Mouse (Mus musculus): ENCODE measurements around the gene Mas1. TPM values are rescaled to one million over a fixed set of nuclear protein-coding genes. Genes with fewer than 3 reads are reported as not detected.

Gene Mas1
- total and polyA plus RNA-seq, 3 experiments: not detected

- Histone ChIP-seq H3K79me2 (ENCODE audit: control insufficient read depth, insufficient read depth, low read length, poor library complexity) (no peaks in the 10 kb centered on the region), H3K9ac (ENCODE audit: control insufficient read depth, low read depth, low read length, poor library complexity, severe bottlenecking) (no peak overlapping the region), H3K27me3 (ENCODE audit: control insufficient read depth in 1 of 2, insufficient read depth in 2 of 2, low read length in 2 of 2) (peaks cover 0 to 5% of the 10 kb centered on the region in 2 experiments; a peak in 3 of 4 replicates), H3K36me3 (ENCODE audit: control insufficient read depth in 1 of 2, insufficient read depth in 2 of 2, low read length in 2 of 2) (no peaks in the 10 kb centered on the region), H3K27ac (ENCODE audit: control insufficient read depth, low read depth, low read length) (no peak overlapping the region), H3K9me3 (replicated peaks; ENCODE audit: insufficient read depth, low read length) (no peaks in the 10 kb centered on the region), H3K4me1 (ENCODE audit: control insufficient read depth in 1 of 2, insufficient read depth in 2 of 2, low read length in 2 of 2) (no peaks in the 10 kb centered on the region), H3K4me3 (ENCODE audit: control insufficient read depth in 1 of 2, insufficient read depth in 1 of 2, low read depth in 2 of 2, low read length in 2 of 2) (no peak overlapping the region)
- no peak for DNase-seq (ENCODE audit: low read depth, low spot score)
- no peak for TF ChIP-seq MEF2A (IDR thresholded peaks at IDR 0.05; ENCODE audit: extremely low read depth, insufficient replicate concordance, low read depth, low read length, poor library complexity, severe bottlenecking)
Observed at GRCm38 (mm10) chr17:12793660-12794406, 74.1 kb downstream of the Mas1 start.

GRCm38 (mm10) chr17:12792422-12793206 is 75.3 kb downstream of the Mas1 start:
- TF ChIP-seq MAX (IDR thresholded peaks at IDR 0.05; ENCODE audit: low read length): no peak
- no peak for TF ChIP-seq KAT2A (conservative IDR thresholded peaks at IDR 0.05; ENCODE audit: low read depth, low read length)
- no peak for TF ChIP-seq UBTF (IDR thresholded peaks at IDR 0.05; ENCODE audit: borderline replicate concordance, insufficient read depth, low read depth, low read length)
- TF ChIP-seq MAZ (IDR thresholded peaks at IDR 0.05; ENCODE audit: low read depth, low read length): no peak
- TF ChIP-seq ELF1 (IDR thresholded peaks at IDR 0.05; ENCODE audit: low read depth, low read length): no peak
- TF ChIP-seq RCOR1 (IDR thresholded peaks at IDR 0.05; ENCODE audit: low read depth, low read length): no peak
- no peak for TF ChIP-seq MYB (IDR thresholded peaks at IDR 0.05; ENCODE audit: low read depth, low read length)
- no peak for TF ChIP-seq E2F4 (IDR thresholded peaks at IDR 0.05; ENCODE audit: borderline replicate concordance, low read depth, low read length)
- no peak for TF ChIP-seq MAFK (IDR thresholded peaks at IDR 0.05; ENCODE audit: borderline replicate concordance, low read depth, low read length)
- H3K9ac ChIP-seq (ENCODE audit: control insufficient read depth, low read depth, low read length, poor library complexity, severe bottlenecking): no peak overlapping the region
- no peaks in the 10 kb centered on the region for H3K79me2 ChIP-seq (ENCODE audit: control insufficient read depth, insufficient read depth, low read length, poor library complexity)
- no peak overlapping the region for H3K27ac ChIP-seq (ENCODE audit: control insufficient read depth, low read depth, low read length)
- no peaks in the 10 kb centered on the region for H3K4me1 ChIP-seq (ENCODE audit: control insufficient read depth in 1 of 2, insufficient read depth in 2 of 2, low read length in 2 of 2)
- H3K36me3 ChIP-seq (ENCODE audit: control insufficient read depth in 1 of 2, insufficient read depth in 2 of 2, low read length in 2 of 2): no peaks in the 10 kb centered on the region
- DNase-seq (ENCODE audit: low read depth, low spot score): no peak
- H3K4me3 ChIP-seq (ENCODE audit: control insufficient read depth in 1 of 2, insufficient read depth in 1 of 2, low read depth in 2 of 2, low read length in 2 of 2): no peak overlapping the region
- H3K27me3 ChIP-seq (ENCODE audit: control insufficient read depth in 1 of 2, insufficient read depth in 2 of 2, low read length in 2 of 2): peaks cover 0 to 5% of the 10 kb centered on the region in 2 experiments; a peak in 2 of 4 replicates
- H3K9me3 ChIP-seq (replicated peaks; ENCODE audit: insufficient read depth, low read length): no peaks in the 10 kb centered on the region

- H3K27me3 ChIP-seq (ENCODE audit: control insufficient read depth in 1 of 2, insufficient read depth in 2 of 2, low read length in 2 of 2): peaks cover 0 to 5% of the 10 kb centered on the region in 2 experiments; a peak in 2 of 4 replicates
- DNase-seq (ENCODE audit: low read depth, low spot score): no peak
- no peak overlapping the region for H3K27ac ChIP-seq (ENCODE audit: control insufficient read depth, low read depth, low read length)
Observed at GRCm38 (mm10) chr17:12791420-12791819, 76.5 kb downstream of the Mas1 start.

More at GRCm38 (mm10) chr17:12791420-12791819, 76.5 kb downstream of the Mas1 start:
- Histone ChIP-seq H3K9ac (ENCODE audit: control insufficient read depth, low read depth, low read length, poor library complexity, severe bottlenecking) (no peak overlapping the region), H3K9me3 (replicated peaks; ENCODE audit: insufficient read depth, low read length) (no peaks in the 10 kb centered on the region), H3K4me3 (ENCODE audit: control insufficient read depth in 1 of 2, insufficient read depth in 1 of 2, low read depth in 2 of 2, low read length in 2 of 2) (no peak overlapping the region), H3K4me1 (ENCODE audit: control insufficient read depth in 1 of 2, insufficient read depth in 2 of 2, low read length in 2 of 2) (no peaks in the 10 kb centered on the region), H3K36me3 (ENCODE audit: control insufficient read depth in 1 of 2, insufficient read depth in 2 of 2, low read length in 2 of 2) (no peaks in the 10 kb centered on the region), H3K79me2 (ENCODE audit: control insufficient read depth, insufficient read depth, low read length, poor library complexity) (no peaks in the 10 kb centered on the region)
- TF ChIP-seq NRF1 (IDR thresholded peaks at IDR 0.05; ENCODE audit: insufficient read depth, low read depth, low read length, poor library complexity, severe bottlenecking): no peak
- no peak for TF ChIP-seq GABPA (IDR thresholded peaks at IDR 0.05; ENCODE audit: low read depth, low read length)
- TF ChIP-seq ZC3H11A (IDR thresholded peaks at IDR 0.05; ENCODE audit: low read depth, low read length): no peak
- no peak for TF ChIP-seq EP300 (IDR thresholded peaks at IDR 0.05; ENCODE audit: low read depth in 1 of 2, low read length in 2 of 2)
- TF ChIP-seq SIN3A (IDR thresholded peaks at IDR 0.05; ENCODE audit: low read length): no peak
